Mouse (Mus musculus) megakaryocyte progenitor cell, adult 5-6 weeks (primary cell): ENCODE results near the gene Vmn2r32. TPM values are rescaled to one million over a fixed set of nuclear protein-coding genes. Genes with fewer than 3 reads are reported as not detected.
"Not testable (repeated sequence)": the region's sequence is repeated elsewhere in the genome, so short reads cannot be mapped to it uniquely, and the experiment has no call there.

Experiments
- ATAC-seq: replicated peaks from 2 replicates; pipeline ENCODE4 v1.8.0; 2016; ENCODE audit warnings: mild to moderate bottlenecking, moderate TSS enrichment, inconsistent platforms; ENCODE audit not compliant: poor library complexity
- total RNA-seq, 2 experiments: library from RNA; stranded (forward) in 1 of 2; stranded (reverse) in 1 of 2; fragments of 157-497, 149-512 nt in 1 of 2; fragments of 200-1000 nt in 1 of 2; gene quantifications; 2 replicates each; pipeline versions ENCODE4 v1.2.3 to v1.2.4; 2015 to 2017

The Vmn2r32 gene
- total RNA-seq (2015) = not detected in 2 replicates
- total RNA-seq (2017) = not detected in 2 replicates

DNA sequence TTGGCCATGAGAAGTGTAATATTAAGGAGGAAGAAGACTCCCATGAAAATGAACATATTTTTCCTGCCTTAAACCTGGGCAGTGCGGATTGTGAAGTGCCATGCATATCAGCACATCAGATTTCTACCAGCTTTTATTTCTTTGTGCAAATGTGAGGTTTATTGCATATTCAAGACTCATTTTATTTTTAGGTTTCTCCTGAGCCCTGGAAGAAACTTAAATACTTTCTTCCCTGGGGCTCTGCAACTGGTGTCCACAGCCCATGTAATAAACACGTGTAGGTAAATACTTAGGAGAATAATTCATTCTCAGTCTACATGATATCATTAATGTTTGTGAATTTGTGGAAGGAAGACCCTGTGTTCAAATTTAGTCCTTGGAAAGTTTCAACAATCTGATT, at the start of gene Vmn2r32:
Gene Vmn2r32 (minus strand): TSS at position 101 of the 400 bp plus-strand sequence.
- not testable (repeated sequence) for ATAC-seq

Other genes starting within 250 kb of the Vmn2r32 start
- not detected in 2 replicates for gene Vmn2r29, start 232.7 kb downstream of the Vmn2r32 start, total RNA-seq (2015)
- gene Vmn2r29, start 232.7 kb downstream of the Vmn2r32 start, total RNA-seq (2017) = 0.41 and 0.83 TPM in 2 replicates
- 2.4 TPM in 2 replicates for gene Gm45844, start 201.7 kb downstream of the Vmn2r32 start, total RNA-seq (2015)
- gene Gm45844, start 201.7 kb downstream of the Vmn2r32 start, total RNA-seq (2017) = 0.21 and 3.9 TPM in 2 replicates
- 19.0 and 21.3 TPM in 2 replicates for gene Clcn4, start 179.2 kb downstream of the Vmn2r32 start, total RNA-seq (2015)
- gene Clcn4, start 179.2 kb downstream of the Vmn2r32 start, total RNA-seq (2017) = 24.9 and 26.4 TPM in 2 replicates
- 0.12 TPM in 1 of 2 replicates, not detected in the other for gene Vmn2r30, start 142.4 kb downstream of the Vmn2r32 start, total RNA-seq (2015)
- gene Vmn2r30, start 142.4 kb downstream of the Vmn2r32 start, total RNA-seq (2017) = not detected in 2 replicates
- gene Gm45783, start 105.4 kb downstream of the Vmn2r32 start, total RNA-seq (2015) = not detected in 2 replicates
- not detected in 2 replicates for gene Gm45783, start 105.4 kb downstream of the Vmn2r32 start, total RNA-seq (2017)
- not detected in 2 replicates for gene Vmn2r31, start 80.3 kb downstream of the Vmn2r32 start, total RNA-seq (2015)
- not detected in 2 replicates for gene Vmn2r31, start 80.3 kb downstream of the Vmn2r32 start, total RNA-seq (2017)
- gene Vmn2r33, start 86.8 kb upstream of the Vmn2r32 start, total RNA-seq (2015) = not detected in 2 replicates
- not detected in 2 replicates for gene Vmn2r33, start 86.8 kb upstream of the Vmn2r32 start, total RNA-seq (2017)
- gene Vmn2r34, start 209.5 kb upstream of the Vmn2r32 start, total RNA-seq (2015) = not detected in 2 replicates
- not detected in 2 replicates for gene Vmn2r34, start 209.5 kb upstream of the Vmn2r32 start, total RNA-seq (2017)